Mouse (Mus musculus) embryonic facial prominence, embryonic 10.5 days (tissue): ENCODE results near the gene Map3k5. TPM values are rescaled to one million over a fixed set of nuclear protein-coding genes. Genes with fewer than 3 reads are reported as not detected.

Experiments used
- DNase-seq: peaks from one replicate; pipeline ENCODE4 v3.0.0-alpha.2; 2017; ENCODE audit warnings: low spot score
- H3K27ac ChIP-seq: fragments of 300-500 bp; sonication (generic); replicated peaks from 2 replicates; pipeline ENCODE4 v1.5.1; 2016; ENCODE audit warnings: mild to moderate bottlenecking
- H3K27me3 ChIP-seq: fragments of 300-500 bp; sonication (generic); replicated peaks from 2 replicates; pipeline ENCODE4 v1.6.1; 2016; ENCODE audit warnings: low read depth, mild to moderate bottlenecking; ENCODE audit not compliant: poor library complexity, severe bottlenecking
- H3K36me3 ChIP-seq: fragments of 300-500 bp; sonication (generic); replicated peaks from 2 replicates; pipeline ENCODE4 v1.6.1; 2016; ENCODE audit warnings: mild to moderate bottlenecking, moderate library complexity
- H3K4me1 ChIP-seq: fragments of 300-500 bp; sonication (generic); 2 replicates; pipeline ENCODE4 v1.6.1; 2016
- H3K4me3 ChIP-seq: fragments of 300-500 bp; sonication (generic); 2 replicates; pipeline ENCODE4 v1.5.1; 2016; ENCODE audit warnings: mild to moderate bottlenecking, moderate library complexity
- H3K9me3 ChIP-seq: fragments of 300-500 bp; sonication (generic); 2 replicates; pipeline ENCODE4 v1.6.1; 2016; ENCODE audit warnings: mild to moderate bottlenecking
- WGBS: fragments of 180-500 bp; shearing (Covaris S2); methylation state at CpG from one replicate; pipeline ENCODE4 v1.1.7; 2016; 5-methylcytosine and 5-hydroxymethylcytosine counted together
- polyA plus RNA-seq: library from polyadenylated mRNA; unstranded; fragments of >200 nt; fragmentation: Nextera tagmentation; extraction: Ambion mirVana; gene quantifications from 2 replicates; pipeline ENCODE4 v1.2.1, GENCODE M21; 2016

Map3k5 gene
- polyA plus RNA-seq, 1 experiment from 2014 or later = 0.86 TPM

- no peak for DNase-seq
- H3K27me3 ChIP-seq = no peaks in the 10 kb centered on the region
- H3K4me1 ChIP-seq = no peaks in the 10 kb centered on the region
- H3K9me3 ChIP-seq = no peaks in the 10 kb centered on the region
- no peak overlapping the region for H3K4me3 ChIP-seq
- no peak overlapping the region for H3K27ac ChIP-seq
- no peaks in the 10 kb centered on the region for H3K36me3 ChIP-seq
- WGBS = 92% methylated on average over 14 of the region's 14 CpGs
These were observed 122.8 kb downstream of the Map3k5 start for GRCm38 (mm10) chr10:20056859-20057644.

- WGBS = 92% methylated on average over 10 of the region's 10 CpGs
- no peak overlapping the region for H3K27ac ChIP-seq
- H3K9me3 ChIP-seq = no peaks in the 10 kb centered on the region
These were observed 123.8 kb downstream of the Map3k5 start for GRCm38 (mm10) chr10:20058031-20058430.

GRCm38 (mm10) chr10:20058841-20059240 is 124.6 kb downstream of the Map3k5 start:
- no peak overlapping the region for H3K4me3 ChIP-seq
- H3K27ac ChIP-seq = no peak overlapping the region
- no peaks in the 10 kb centered on the region for H3K4me1 ChIP-seq
- H3K9me3 ChIP-seq = no peaks in the 10 kb centered on the region
- 82% methylated on average over 10 of the region's 10 CpGs for WGBS
- no peaks in the 10 kb centered on the region for H3K27me3 ChIP-seq
- DNase-seq = no peak
- no peaks in the 10 kb centered on the region for H3K36me3 ChIP-seq

More at GRCm38 (mm10) chr10:20058031-20058430, 123.8 kb downstream of the Map3k5 start:
- DNase-seq = no peak
- no peaks in the 10 kb centered on the region for H3K27me3 ChIP-seq
- H3K36me3 ChIP-seq = no peaks in the 10 kb centered on the region
- H3K4me3 ChIP-seq = no peak overlapping the region
- H3K4me1 ChIP-seq = no peaks in the 10 kb centered on the region

GRCm38 (mm10) chr10:20060320-20060970 is 126.2 kb downstream of the Map3k5 start:
- H3K9me3 ChIP-seq = no peaks in the 10 kb centered on the region
- no peak for DNase-seq
- no peak overlapping the region for H3K4me3 ChIP-seq
- H3K36me3 ChIP-seq = no peaks in the 10 kb centered on the region
- H3K27ac ChIP-seq = no peak overlapping the region
- no peaks in the 10 kb centered on the region for H3K27me3 ChIP-seq
- no peaks in the 10 kb centered on the region for H3K4me1 ChIP-seq
- 85% methylated on average over 15 of the region's 15 CpGs for whole genome bisulfite sequencing

- H3K27ac ChIP-seq = no peak overlapping the region
- DNase-seq = no peak
- no peaks in the 10 kb centered on the region for H3K9me3 ChIP-seq
- H3K4me3 ChIP-seq = no peak overlapping the region
- 78% methylated on average over 9 of the region's 9 CpGs for WGBS
- no peaks in the 10 kb centered on the region for H3K27me3 ChIP-seq
- no peaks in the 10 kb centered on the region for H3K4me1 ChIP-seq
- no peaks in the 10 kb centered on the region for H3K36me3 ChIP-seq
These were observed 130.4 kb downstream of the Map3k5 start for GRCm38 (mm10) chr10:20064556-20065207.

GRCm38 (mm10) chr10:20066069-20066665 is 131.9 kb downstream of the Map3k5 start:
- H3K27me3 ChIP-seq = no peaks in the 10 kb centered on the region
- no peaks in the 10 kb centered on the region for H3K9me3 ChIP-seq
- no peaks in the 10 kb centered on the region for H3K4me1 ChIP-seq
- WGBS = 83% methylated on average over 1 of the region's 1 CpGs
- no peaks in the 10 kb centered on the region for H3K36me3 ChIP-seq
- no peak overlapping the region for H3K4me3 ChIP-seq
- DNase-seq = no peak
- no peak overlapping the region for H3K27ac ChIP-seq

GRCm38 (mm10) chr10:20069771-20070460 is 135.6 kb downstream of the Map3k5 start:
- Histone ChIP-seq H3K4me3 (no peak overlapping the region), H3K9me3 (no peaks in the 10 kb centered on the region), H3K4me1 (peaks cover 3% of the 10 kb centered on the region; the same call in 1 of the 2 replicates), H3K36me3 (no peaks in the 10 kb centered on the region), H3K27ac (no peak overlapping the region), H3K27me3 (no peaks in the 10 kb centered on the region)
- whole genome bisulfite sequencing = 91% methylated on average over 11 of the region's 11 CpGs
- DNase-seq = no peak

GRCm38 (mm10) chr10:20070576-20071109 is 136.4 kb downstream of the Map3k5 start:
- Histone ChIP-seq H3K36me3 (no peaks in the 10 kb centered on the region), H3K4me3 (no peak overlapping the region), H3K4me1 (peaks cover 3% of the 10 kb centered on the region; the same call in 1 of the 2 replicates), H3K27ac (no peak overlapping the region), H3K27me3 (no peaks in the 10 kb centered on the region), H3K9me3 (no peaks in the 10 kb centered on the region)
- 88% methylated on average over 14 of the region's 14 CpGs for WGBS
- no peak for DNase-seq

- 94% methylated on average over 6 of the region's 6 CpGs for WGBS
- Histone ChIP-seq H3K36me3 (no peaks in the 10 kb centered on the region), H3K9me3 (no peaks in the 10 kb centered on the region), H3K4me1 (peaks cover 3% of the 10 kb centered on the region; the same call in 1 of the 2 replicates), H3K27ac (no peak overlapping the region), H3K4me3 (no peak overlapping the region), H3K27me3 (no peaks in the 10 kb centered on the region)
- no peak for DNase-seq
These were observed 137.4 kb downstream of the Map3k5 start for GRCm38 (mm10) chr10:20071716-20072115.

GRCm38 (mm10) chr10:20073236-20073893 is 139.1 kb downstream of the Map3k5 start:
- 68% methylated on average over 7 of the region's 7 CpGs for WGBS
- Histone ChIP-seq H3K4me3 (no peak overlapping the region), H3K9me3 (no peaks in the 10 kb centered on the region), H3K36me3 (no peaks in the 10 kb centered on the region), H3K4me1 (peaks cover 3% of the 10 kb centered on the region; the same call in 1 of the 2 replicates), H3K27me3 (no peaks in the 10 kb centered on the region), H3K27ac (no peak overlapping the region)
- DNase-seq = peak; percentile 74
